Mouse (Mus musculus): ENCODE data around the gene Fam167b.
A peak's percentile ranks its signal among the peaks of the same experiment; 100 is the strongest.

Gene Fam167b

GRCm38 (mm10) chr4:129578466-129578865 lies at the start of gene Fam167b:
Fam167b (minus strand) TSS chr4:129578549.
- DNase-seq (ENCODE audit: extremely low spot score) = no peak

- DNase-seq (ENCODE audit: extremely low spot score) = no peak
Measured at GRCm38 (mm10) chr4:129626035-129626434, 47.7 kb upstream of the Fam167b start.

- DNase-seq (ENCODE audit: extremely low spot score) = no peak
Measured at GRCm38 (mm10) chr4:129625496-129625895, 47.1 kb upstream of the Fam167b start.

- DNase-seq (ENCODE audit: extremely low spot score) = peak; percentile 69
Measured at GRCm38 (mm10) chr4:129625029-129625370, 46.7 kb upstream of the Fam167b start.

GRCm38 (mm10) chr4:129624281-129625028 lies 46.1 kb upstream of the Fam167b start:
- peak; percentile 85 for DNase-seq (ENCODE audit: extremely low spot score)

GRCm38 (mm10) chr4:129623681-129624091 lies 45.3 kb upstream of the Fam167b start, which contains the start of gene Ccdc28b:
Ccdc28b (minus strand) TSS chr4:129623947.
- peak; percentile 50 for DNase-seq (ENCODE audit: extremely low spot score)

GRCm38 (mm10) chr4:129622803-129623535 lies 44.6 kb upstream of the Fam167b start:
- no peak for DNase-seq (ENCODE audit: extremely low spot score)

GRCm38 (mm10) chr4:129622120-129622802 lies 43.9 kb upstream of the Fam167b start:
- DNase-seq (ENCODE audit: extremely low spot score) = no peak

- DNase-seq (ENCODE audit: extremely low spot score) = no peak
Measured at GRCm38 (mm10) chr4:129621283-129621841, 43.0 kb upstream of the Fam167b start.

GRCm38 (mm10) chr4:129620419-129621282 lies 42.3 kb upstream of the Fam167b start:
- no peak for DNase-seq (ENCODE audit: extremely low spot score)

- peak; percentile 90 for DNase-seq (ENCODE audit: extremely low spot score)
Measured at GRCm38 (mm10) chr4:129618786-129619691, 40.7 kb upstream of the Fam167b start, which contains the start of gene Iqcc. Iqcc (minus strand) TSS chr4:129619099.

GRCm38 (mm10) chr4:129618031-129618430 lies 39.7 kb upstream of the Fam167b start:
- no peak for DNase-seq (ENCODE audit: extremely low spot score)

- no peak for DNase-seq (ENCODE audit: extremely low spot score)
Measured at GRCm38 (mm10) chr4:129617121-129617641, 38.8 kb upstream of the Fam167b start.

GRCm38 (mm10) chr4:129616631-129617030 lies 38.3 kb upstream of the Fam167b start:
- DNase-seq (ENCODE audit: extremely low spot score) = no peak

- DNase-seq (ENCODE audit: extremely low spot score) = no peak
Measured at GRCm38 (mm10) chr4:129615801-129616290, 37.5 kb upstream of the Fam167b start.

GRCm38 (mm10) chr4:129614093-129614492 lies 35.7 kb upstream of the Fam167b start, which contains the start of gene Dcdc2b:
Dcdc2b (minus strand) TSS chr4:129614257.
- DNase-seq (ENCODE audit: extremely low spot score) = no peak

GRCm38 (mm10) chr4:129610472-129610871 lies 32.1 kb upstream of the Fam167b start:
- DNase-seq (ENCODE audit: extremely low spot score) = no peak

- no peak for DNase-seq (ENCODE audit: extremely low spot score)
Measured at GRCm38 (mm10) chr4:129610026-129610425, 31.7 kb upstream of the Fam167b start.

GRCm38 (mm10) chr4:129609139-129609631 lies 30.8 kb upstream of the Fam167b start:
- DNase-seq (ENCODE audit: extremely low spot score) = no peak
